Mouse (Mus musculus) E14TG2a.4 (cell line): ENCODE data around the gene Mov10.

Experiments used
- CTCF ChIP-seq: conservative IDR thresholded peaks from 2 replicates; pipeline ENCODE4 v1.5.1; 2014; ENCODE audit warnings: low read length
- NANOG ChIP-seq: IDR thresholded peaks from 2 replicates; pipeline ENCODE4 v1.6.1; 2014; ENCODE audit warnings: borderline replicate concordance, low read length, mixed read lengths
- POU5F1 ChIP-seq: IDR thresholded peaks from 2 replicates; pipeline ENCODE4 v1.6.1; 2014; ENCODE audit warnings: low read length, borderline replicate concordance

- TF ChIP-seq CTCF: no peak
- TF ChIP-seq NANOG: no peak
- TF ChIP-seq POU5F1: no peak
These were observed 36.1 kb upstream of the Mov10 start for GRCm38 (mm10) chr3:104854465-104854864.
